Mouse (Mus musculus): Measurements from ENCODE around the gene Ndc80. TPM values are rescaled to one million over a fixed set of nuclear protein-coding genes. Genes with fewer than 3 reads are reported as not detected.
A peak's percentile ranks its signal among the peaks of the same experiment; 100 is the strongest.

The Ndc80 gene
- polyA plus RNA-seq, 1 experiment from 2014 or later: 33.7 TPM

DNA sequence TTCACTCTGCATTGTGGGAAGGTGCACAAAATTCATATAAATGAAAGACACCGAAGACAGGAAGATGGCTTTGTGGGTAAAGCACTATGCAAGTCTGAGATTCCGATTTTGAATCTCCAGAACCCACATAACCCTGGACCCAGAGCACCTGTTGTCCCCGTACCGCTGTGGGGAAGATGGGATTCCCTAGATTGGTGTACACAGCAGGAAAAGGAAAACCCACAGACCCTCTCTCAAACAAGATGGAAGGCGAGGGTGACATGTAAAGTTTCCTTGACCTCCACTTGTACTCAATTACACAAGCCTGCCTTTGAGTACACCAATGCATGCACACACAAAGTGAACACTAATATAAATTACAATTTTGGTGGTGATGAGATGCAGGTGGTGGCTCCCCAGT, 41.9 kb downstream of the Ndc80 start:
- no peak overlapping the region for H3K4me2 ChIP-seq (ENCODE audit: low read depth, low read length)
- H3K36me3 ChIP-seq (ENCODE audit: control insufficient read depth, insufficient read depth, low read length): no peaks in the 10 kb centered on the region
- no peak overlapping the region for H3K9ac ChIP-seq (ENCODE audit: low read depth, low read length)
- no peaks in the 10 kb centered on the region for H3K27me3 ChIP-seq (replicated peaks; ENCODE audit: control insufficient read depth, insufficient read depth, low read length)
- H3K9me3 ChIP-seq (ENCODE audit: control insufficient read depth, low read length): no peaks in the 10 kb centered on the region
- ATAC-seq: no peak
- H3K4me3 ChIP-seq (ENCODE audit: low read length): no peak overlapping the region
- no peak overlapping the region for H3K27ac ChIP-seq (ENCODE audit: low read length)
- no peaks in the 10 kb centered on the region for H3K4me1 ChIP-seq (ENCODE audit: control insufficient read depth, insufficient read depth, low read length)
- WGBS: 90% methylated on average over 5 of the region's 5 CpGs

DNA sequence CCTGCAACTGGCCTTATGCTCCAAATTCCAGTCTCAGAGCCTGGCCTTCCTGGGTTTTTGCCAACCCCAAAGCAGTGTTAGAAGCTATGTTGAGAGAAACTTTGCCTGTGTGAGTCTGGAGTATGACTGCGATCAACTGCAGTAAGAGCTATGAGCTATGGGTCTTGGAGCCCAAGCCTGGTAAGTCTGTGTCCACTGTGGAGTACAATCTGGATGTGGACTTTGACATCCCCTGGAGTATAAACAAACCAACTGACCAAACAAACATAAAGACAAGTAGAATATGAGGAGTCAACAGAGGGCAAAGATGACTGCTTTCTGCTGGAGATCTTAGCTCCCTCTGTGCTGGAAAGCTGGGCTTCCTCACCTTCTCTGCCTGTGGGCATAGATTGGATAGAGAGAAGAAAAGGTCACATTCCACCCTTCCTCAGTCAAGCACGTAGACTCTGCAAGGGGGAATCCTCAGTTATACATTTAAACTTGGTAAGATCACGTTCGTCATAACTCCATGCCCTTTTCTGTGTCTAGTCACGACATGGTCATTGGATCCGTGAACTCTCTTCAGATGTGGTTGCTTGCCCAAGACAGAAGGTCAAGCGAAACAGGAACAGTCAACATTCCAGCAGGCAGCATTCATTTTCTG, 43.1 kb downstream of the Ndc80 start:
- Histone ChIP-seq H3K27ac (ENCODE audit: low read length) (no peak overlapping the region), H3K4me1 (ENCODE audit: control insufficient read depth, insufficient read depth, low read length) (no peaks in the 10 kb centered on the region), H3K4me3 (ENCODE audit: low read length) (no peak overlapping the region), H3K27me3 (replicated peaks; ENCODE audit: control insufficient read depth, insufficient read depth, low read length) (no peaks in the 10 kb centered on the region), H3K9ac (ENCODE audit: low read depth, low read length) (no peak overlapping the region), H3K4me2 (ENCODE audit: low read depth, low read length) (no peak overlapping the region), H3K9me3 (ENCODE audit: control insufficient read depth, low read length) (no peaks in the 10 kb centered on the region), H3K36me3 (ENCODE audit: control insufficient read depth, insufficient read depth, low read length) (no peaks in the 10 kb centered on the region)
- WGBS: 87% methylated on average over 7 of the region's 7 CpGs
- no peak for ATAC-seq

DNA sequence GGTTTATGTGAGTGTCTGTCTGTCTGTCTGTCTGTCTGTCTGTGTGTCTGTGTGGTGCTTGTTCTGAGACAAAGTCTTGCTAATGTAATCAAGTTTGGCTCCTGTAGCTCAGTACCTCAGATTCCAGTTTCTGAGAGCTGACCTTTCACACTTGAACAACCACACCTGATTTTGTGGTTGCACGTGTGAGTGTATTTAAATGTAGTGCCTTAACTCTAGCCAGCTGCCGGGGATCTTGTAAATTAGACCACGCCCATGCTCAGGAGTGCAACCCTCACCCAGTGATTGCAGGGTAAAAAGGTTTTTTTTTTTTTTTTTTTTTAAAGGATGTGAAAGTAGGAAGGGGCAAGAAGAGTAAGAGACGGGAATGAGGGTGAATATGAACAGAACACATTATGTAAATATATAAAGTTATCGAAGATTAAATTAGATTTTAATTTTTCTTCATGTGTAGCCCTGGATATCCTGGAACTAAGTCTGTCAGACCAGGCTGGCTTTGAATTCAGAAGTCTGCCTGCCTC, 47.2 kb downstream of the Ndc80 start:
- H3K9me3 ChIP-seq (ENCODE audit: control insufficient read depth, low read length): no peaks in the 10 kb centered on the region
- peaks cover 5% of the 10 kb centered on the region; the same call in 1 of the 2 replicates for H3K4me1 ChIP-seq (ENCODE audit: control insufficient read depth, insufficient read depth, low read length)
- no peak overlapping the region for H3K27ac ChIP-seq (ENCODE audit: low read length)
- no peak for ATAC-seq
- WGBS: 57% methylated on average over 5 of the region's 5 CpGs
- H3K4me3 ChIP-seq (ENCODE audit: low read length): no peak overlapping the region
- H3K27me3 ChIP-seq (replicated peaks; ENCODE audit: control insufficient read depth, insufficient read depth, low read length): no peaks in the 10 kb centered on the region
- no peak overlapping the region for H3K9ac ChIP-seq (ENCODE audit: low read depth, low read length)
- H3K4me2 ChIP-seq (ENCODE audit: low read depth, low read length): no peak overlapping the region
- no peaks in the 10 kb centered on the region for H3K36me3 ChIP-seq (ENCODE audit: control insufficient read depth, insufficient read depth, low read length)

DNA sequence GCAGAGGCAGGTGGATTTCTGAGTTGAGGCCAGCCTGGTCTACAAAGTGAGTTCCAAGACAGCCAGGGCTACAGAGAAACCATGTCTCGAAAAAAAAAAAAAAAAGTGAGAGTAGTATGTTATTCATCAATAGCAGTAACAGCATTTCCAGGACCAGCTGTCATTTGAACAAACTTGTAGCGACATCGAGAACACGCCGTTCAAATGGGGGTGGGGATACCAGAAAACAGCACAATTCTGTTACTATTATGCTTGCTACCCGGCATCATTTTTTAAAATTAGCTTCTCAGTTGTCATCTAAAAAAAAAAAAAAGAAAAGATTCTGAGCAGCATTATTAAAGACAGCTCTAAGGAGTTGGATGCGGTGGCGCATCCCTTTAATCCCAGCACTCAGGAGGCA, 49.2 kb downstream of the Ndc80 start:
- Histone ChIP-seq H3K9ac (ENCODE audit: low read depth, low read length) (no peak overlapping the region), H3K36me3 (ENCODE audit: control insufficient read depth, insufficient read depth, low read length) (no peaks in the 10 kb centered on the region), H3K4me3 (ENCODE audit: low read length) (no peak overlapping the region), H3K9me3 (ENCODE audit: control insufficient read depth, low read length) (no peaks in the 10 kb centered on the region), H3K27me3 (replicated peaks; ENCODE audit: control insufficient read depth, insufficient read depth, low read length) (no peaks in the 10 kb centered on the region), H3K27ac (ENCODE audit: low read length) (no peak overlapping the region), H3K4me1 (ENCODE audit: control insufficient read depth, insufficient read depth, low read length) (peaks cover 11% of the 10 kb centered on the region), H3K4me2 (ENCODE audit: low read depth, low read length) (no peak overlapping the region)
- 96% methylated on average over 8 of the region's 8 CpGs for WGBS
- ATAC-seq: no peak

DNA sequence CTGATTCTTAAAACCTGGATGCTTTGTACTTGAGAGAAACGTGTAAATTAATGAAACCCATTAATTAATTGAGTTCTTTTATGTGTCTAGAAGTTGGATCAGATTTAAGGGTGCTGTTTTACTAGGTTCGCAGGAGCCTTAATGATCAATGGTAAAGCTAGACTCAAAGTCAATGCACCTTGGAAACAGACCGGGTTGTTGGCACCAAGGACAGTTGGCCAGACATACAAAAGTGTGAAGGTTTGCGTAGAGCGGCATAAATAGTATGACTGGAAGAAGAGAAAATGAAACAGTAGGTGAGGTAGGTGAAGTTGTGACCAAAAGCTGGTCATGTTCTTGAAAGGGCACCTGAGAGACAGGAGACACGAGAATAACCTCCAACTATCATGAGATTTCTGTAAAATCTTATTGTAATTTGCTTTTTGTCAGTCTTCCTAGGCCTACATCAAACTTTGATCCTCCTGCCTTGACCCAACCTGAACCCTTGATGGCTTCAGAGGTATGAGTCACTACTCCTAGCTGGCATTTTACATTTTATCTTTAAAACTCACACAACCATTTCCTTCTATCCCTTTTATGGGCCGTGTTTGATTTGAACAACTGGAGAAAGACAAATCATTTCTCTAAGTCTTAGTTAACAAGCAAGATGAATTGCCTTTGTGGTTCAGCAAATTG, 50.2 kb downstream of the Ndc80 start:
- no peak overlapping the region for H3K27ac ChIP-seq (ENCODE audit: low read length)
- peaks cover 11% of the 10 kb centered on the region for H3K4me1 ChIP-seq (ENCODE audit: control insufficient read depth, insufficient read depth, low read length)
- H3K36me3 ChIP-seq (ENCODE audit: control insufficient read depth, insufficient read depth, low read length): no peaks in the 10 kb centered on the region
- no peaks in the 10 kb centered on the region for H3K27me3 ChIP-seq (replicated peaks; ENCODE audit: control insufficient read depth, insufficient read depth, low read length)
- no peak overlapping the region for H3K9ac ChIP-seq (ENCODE audit: low read depth, low read length)
- WGBS: 71% methylated on average over 7 of the region's 7 CpGs
- no peak for ATAC-seq
- no peaks in the 10 kb centered on the region for H3K9me3 ChIP-seq (ENCODE audit: control insufficient read depth, low read length)
- peak overlapping the region; percentile 94; the same call in 1 of the 2 replicates for H3K4me3 ChIP-seq (ENCODE audit: low read length)
- H3K4me2 ChIP-seq (ENCODE audit: low read depth, low read length): peak overlapping the region; percentile 67

DNA sequence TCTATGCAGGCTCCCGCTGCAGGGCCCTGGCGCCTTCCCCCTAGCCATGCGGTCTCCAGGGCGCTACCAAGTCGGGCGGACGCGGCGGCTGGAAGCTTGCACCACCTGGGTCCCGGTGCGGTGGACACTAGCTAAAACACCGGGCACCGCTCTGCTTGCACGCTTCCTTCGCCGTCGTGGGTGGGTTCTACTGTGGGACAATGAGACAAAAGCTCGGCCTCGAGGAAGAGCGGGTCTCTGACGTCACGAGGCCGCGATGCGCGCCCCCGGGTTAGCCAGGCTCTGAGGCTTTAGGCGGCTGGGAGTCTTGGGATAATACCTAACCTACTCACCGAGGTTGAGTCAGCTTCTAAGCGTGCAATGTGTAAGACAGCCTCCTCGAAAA, 51.0 kb downstream of the Ndc80 start:
- H3K9me3 ChIP-seq (ENCODE audit: control insufficient read depth, low read length): no peaks in the 10 kb centered on the region
- H3K27me3 ChIP-seq (replicated peaks; ENCODE audit: control insufficient read depth, insufficient read depth, low read length): no peaks in the 10 kb centered on the region
- peak overlapping the region; percentile 94 for H3K4me3 ChIP-seq (ENCODE audit: low read length)
- peak overlapping the region; percentile 98 for H3K9ac ChIP-seq (ENCODE audit: low read depth, low read length)
- H3K4me2 ChIP-seq (ENCODE audit: low read depth, low read length): peak overlapping the region; percentile 67
- ATAC-seq: peak; percentile 64
- peaks cover 11% of the 10 kb centered on the region for H3K4me1 ChIP-seq (ENCODE audit: control insufficient read depth, insufficient read depth, low read length)
- H3K27ac ChIP-seq (ENCODE audit: low read length): peak overlapping the region; percentile 98
- H3K36me3 ChIP-seq (ENCODE audit: control insufficient read depth, insufficient read depth, low read length): no peaks in the 10 kb centered on the region
- under 1% methylated on average over 31 of the region's 31 CpGs for WGBS

DNA sequence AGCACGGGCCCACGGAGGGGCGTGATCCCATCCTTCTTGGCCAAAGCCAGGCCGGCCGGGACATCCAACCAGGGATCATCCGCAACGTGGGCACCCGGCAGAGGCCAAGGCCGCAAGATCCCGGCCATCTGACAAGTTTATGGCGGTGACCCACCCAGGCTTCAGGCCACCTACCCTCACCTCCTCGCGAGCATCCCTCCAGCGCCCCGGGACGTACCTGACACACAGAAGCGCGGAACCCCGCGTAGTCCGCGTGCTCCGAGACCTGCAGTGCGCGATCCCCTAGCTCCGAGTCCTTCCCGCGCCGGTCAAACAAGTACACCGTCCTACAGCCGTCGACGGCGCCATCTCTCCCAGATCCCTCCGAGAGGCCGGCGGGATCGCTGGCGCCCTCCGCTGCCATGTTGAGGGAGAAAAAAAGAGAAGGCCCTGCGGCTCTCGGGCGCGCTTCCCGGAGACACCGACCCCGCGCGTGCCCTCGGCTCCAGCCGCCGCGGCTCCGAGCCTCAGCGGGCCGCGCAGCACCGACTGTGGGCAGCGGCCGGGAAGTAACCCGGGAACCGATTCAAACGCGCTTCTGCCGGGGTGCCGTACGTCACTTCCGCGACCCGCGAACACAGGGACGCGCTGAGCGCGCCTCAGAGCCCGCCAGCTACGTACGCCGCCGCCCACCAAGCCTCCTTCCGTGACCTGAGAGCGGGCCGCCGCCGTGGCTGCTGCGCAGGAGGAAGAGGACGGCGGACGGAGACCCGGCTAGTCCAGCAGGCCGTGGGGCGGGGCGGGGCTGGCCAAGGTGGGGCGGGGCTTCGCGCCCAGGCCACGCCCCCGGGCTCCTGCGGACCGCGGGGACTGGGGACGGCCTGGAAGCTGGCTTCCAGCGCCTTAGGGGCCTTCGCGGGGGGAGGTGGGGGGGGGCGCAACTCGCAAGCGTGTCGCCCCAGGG, 51.6 kb downstream of the Ndc80 start, which contains the start of gene Smchd1:
TSS of gene Smchd1 (minus strand) at position 582 of the 943 bp plus-strand sequence.
- peak; percentile 97 for ATAC-seq
- Histone ChIP-seq H3K4me3 (ENCODE audit: low read length) (peak within 1 kb of the TSS; percentile 94), H3K4me1 (ENCODE audit: control insufficient read depth, insufficient read depth, low read length) (peaks cover 11% of the 10 kb centered on the region), H3K4me2 (ENCODE audit: low read depth, low read length) (peak within 1 kb of the TSS; percentile 67), H3K9me3 (ENCODE audit: control insufficient read depth, low read length) (no peaks in the 10 kb centered on the region), H3K27me3 (replicated peaks; ENCODE audit: control insufficient read depth, insufficient read depth, low read length) (no peaks in the 10 kb centered on the region), H3K36me3 (ENCODE audit: control insufficient read depth, insufficient read depth, low read length) (no peaks in the 10 kb centered on the region), H3K9ac (ENCODE audit: low read depth, low read length) (peak within 1 kb of the TSS; percentile 98), H3K27ac (ENCODE audit: low read length) (peak within 1 kb of the TSS; percentile 98)
- under 1% methylated on average over 97 of the region's 109 CpGs for WGBS

DNA sequence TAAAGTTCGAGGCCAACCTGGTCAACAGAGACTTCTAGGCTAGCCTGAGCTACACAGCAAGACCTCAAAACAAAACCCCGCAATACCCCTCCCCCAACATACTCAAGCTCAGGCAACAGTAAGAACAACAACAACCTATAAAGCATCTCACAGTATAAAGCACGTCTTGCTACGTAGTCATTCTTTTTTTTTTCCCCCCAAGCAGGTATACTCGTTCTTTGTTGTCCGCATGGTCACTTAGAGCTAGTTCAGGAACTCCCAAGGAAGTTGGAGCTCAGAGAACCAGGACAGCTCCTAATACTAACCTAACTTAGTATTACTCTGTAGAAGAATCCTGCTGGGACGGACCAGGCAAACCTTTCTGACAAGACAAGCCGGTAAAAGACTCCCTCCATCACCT, 52.5 kb downstream of the Ndc80 start:
- Histone ChIP-seq H3K36me3 (ENCODE audit: control insufficient read depth, insufficient read depth, low read length) (no peaks in the 10 kb centered on the region), H3K4me2 (ENCODE audit: low read depth, low read length) (peak overlapping the region; percentile 67), H3K4me1 (ENCODE audit: control insufficient read depth, insufficient read depth, low read length) (peaks cover 11% of the 10 kb centered on the region), H3K9ac (ENCODE audit: low read depth, low read length) (peak overlapping the region; percentile 98), H3K27me3 (replicated peaks; ENCODE audit: control insufficient read depth, insufficient read depth, low read length) (no peaks in the 10 kb centered on the region), H3K9me3 (ENCODE audit: control insufficient read depth, low read length) (no peaks in the 10 kb centered on the region), H3K27ac (ENCODE audit: low read length) (no peak overlapping the region), H3K4me3 (ENCODE audit: low read length) (peak overlapping the region; percentile 94)
- WGBS: 17% methylated on average over 8 of the region's 8 CpGs
- ATAC-seq: no peak

DNA sequence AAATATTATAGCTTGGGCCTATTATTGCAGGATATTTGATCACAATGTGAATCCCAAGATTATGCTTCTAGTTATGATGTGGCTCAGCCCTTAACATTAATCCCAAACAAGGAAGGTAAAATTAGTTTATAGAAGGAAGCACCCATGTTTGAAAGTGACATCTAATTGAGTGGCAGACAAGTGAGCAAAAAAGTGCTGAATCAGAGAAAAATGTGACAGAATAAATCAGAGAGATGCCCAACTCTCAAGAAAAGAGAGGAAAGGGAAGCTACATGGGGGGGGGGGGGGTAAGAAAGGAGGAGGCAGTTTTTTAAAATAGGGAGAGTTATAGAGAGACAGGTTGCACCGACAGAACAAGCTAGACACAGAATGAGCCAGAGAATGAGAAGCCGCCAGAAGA, 55.4 kb downstream of the Ndc80 start:
- no peak for ATAC-seq
- Histone ChIP-seq H3K4me1 (ENCODE audit: control insufficient read depth, insufficient read depth, low read length) (peaks cover 7% of the 10 kb centered on the region), H3K36me3 (ENCODE audit: control insufficient read depth, insufficient read depth, low read length) (no peaks in the 10 kb centered on the region), H3K9ac (ENCODE audit: low read depth, low read length) (no peak overlapping the region), H3K9me3 (ENCODE audit: control insufficient read depth, low read length) (no peaks in the 10 kb centered on the region), H3K4me3 (ENCODE audit: low read length) (no peak overlapping the region), H3K27ac (ENCODE audit: low read length) (no peak overlapping the region), H3K4me2 (ENCODE audit: low read depth, low read length) (no peak overlapping the region), H3K27me3 (replicated peaks; ENCODE audit: control insufficient read depth, insufficient read depth, low read length) (no peaks in the 10 kb centered on the region)
- WGBS: 74% methylated on average over 2 of the region's 2 CpGs

All from intestine, embryonic 16.5 days (tissue).